Mouse (Mus musculus): Measurements from ENCODE around the gene Nup35.
A peak's percentile ranks its signal among the peaks of the same experiment; 100 is the strongest.

The Nup35 gene

DNA sequence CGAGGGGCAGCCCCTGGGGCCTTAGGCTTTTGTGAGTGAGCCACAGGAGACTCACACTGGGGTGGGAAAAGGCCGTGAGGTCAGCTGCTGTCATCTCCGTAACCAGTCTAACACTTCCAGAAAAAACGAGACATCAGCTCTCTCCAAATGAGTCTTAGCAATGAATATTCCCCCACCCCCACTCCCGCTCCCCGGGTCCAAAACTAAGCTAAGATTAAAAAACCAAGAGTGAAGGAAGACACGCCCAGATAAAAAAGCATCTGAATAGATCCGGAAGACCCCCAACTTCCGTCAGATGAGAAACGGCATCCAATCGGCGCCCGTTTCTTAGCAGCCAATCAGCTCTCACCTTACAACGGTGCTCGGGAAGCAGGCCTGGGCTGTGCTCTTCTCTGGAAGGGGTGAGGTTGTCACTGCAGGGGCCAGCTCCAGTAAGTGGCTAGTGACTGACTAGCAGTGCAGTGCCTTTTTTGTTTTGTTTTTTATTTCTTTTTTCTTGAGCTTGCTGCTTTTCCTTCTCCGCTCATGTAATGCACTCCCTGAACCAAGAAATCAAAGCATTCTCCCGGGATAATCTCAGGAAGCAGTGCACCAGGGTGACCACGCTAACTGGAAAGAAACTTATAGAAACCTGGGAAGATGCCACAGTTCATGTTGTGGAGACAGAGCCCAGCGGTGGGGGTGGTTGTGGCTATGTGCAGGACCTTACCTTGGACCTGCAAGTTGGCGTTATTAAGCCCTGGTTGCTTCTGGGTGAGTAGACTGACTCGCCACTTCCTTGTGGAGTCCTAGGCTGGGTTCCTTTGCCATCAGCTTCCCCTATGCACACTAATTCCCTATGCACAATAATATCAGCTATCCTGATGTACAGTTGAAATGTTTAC lies at the start of gene Nup35, which contains the start of gene Dusp19:
Gene Nup35 (plus strand): TSS at position 383 of the 884 bp plus-strand sequence.
Gene Dusp19 (plus strand): TSS at position 192 of the 884 bp plus-strand sequence.
- peak; percentile 65 for DNase-seq (ENCODE audit: low read depth, low spot score)

DNA sequence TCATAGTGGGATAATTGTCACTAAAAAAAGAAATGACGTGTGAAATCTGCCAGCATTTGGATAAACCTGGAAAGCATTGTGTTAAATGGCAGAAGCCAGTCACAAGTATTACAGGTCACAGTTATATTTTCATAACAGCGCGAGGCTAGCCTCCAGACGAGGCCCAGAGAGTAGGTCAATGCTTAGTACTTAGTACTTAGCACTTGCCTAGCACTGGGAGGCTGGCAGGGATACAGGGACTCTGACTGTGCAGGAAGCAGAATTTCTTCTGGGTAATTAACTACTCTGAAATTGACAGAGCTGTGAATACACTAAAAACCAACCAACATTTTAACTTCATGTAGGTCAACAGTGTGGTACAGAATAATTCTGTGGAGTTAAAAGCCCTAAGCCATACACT lies 49.6 kb upstream of the Nup35 start:
- DNase-seq (ENCODE audit: low read depth, low spot score): no peak

DNA sequence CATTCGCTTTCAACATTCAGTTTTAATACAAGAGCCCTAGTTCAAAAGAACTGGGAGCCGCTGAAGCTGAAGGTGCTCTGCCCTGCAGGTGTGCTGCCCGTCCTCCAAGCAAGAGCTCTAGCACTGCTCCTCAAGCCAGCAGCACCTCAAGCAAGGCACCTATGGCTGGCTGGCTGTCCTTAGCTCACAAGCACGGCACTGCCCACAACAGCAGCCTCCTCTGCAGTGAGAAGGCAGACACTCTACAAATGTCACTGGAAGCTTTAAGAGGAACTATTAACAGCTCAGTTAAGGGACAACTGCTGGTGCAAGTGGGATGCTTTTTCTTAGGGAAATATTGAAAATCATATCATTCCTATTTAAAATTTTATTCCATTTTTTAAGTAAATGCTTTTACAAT lies 46.4 kb upstream of the Nup35 start:
- no peak for DNase-seq (ENCODE audit: low read depth, low spot score)

DNA sequence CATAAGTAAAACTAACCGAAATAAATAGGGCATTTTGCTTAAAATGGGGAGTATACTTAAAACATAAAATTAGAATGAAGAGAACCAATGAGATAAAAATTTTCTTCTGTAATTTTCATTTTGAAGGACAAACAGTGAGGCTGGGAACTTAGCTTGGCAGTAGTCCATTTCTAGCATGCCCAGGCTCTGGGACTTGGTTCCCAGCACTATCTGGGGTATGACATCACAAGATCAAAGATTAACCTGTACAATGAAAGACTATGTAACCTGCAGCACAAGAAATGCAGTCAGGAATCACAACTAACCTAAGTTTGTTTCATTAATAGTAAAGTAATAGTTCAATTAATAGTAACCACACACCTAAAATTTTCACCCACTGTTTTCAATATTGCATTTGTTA lies 39.8 kb upstream of the Nup35 start:
- DNase-seq (ENCODE audit: low read depth, low spot score): no peak

DNA sequence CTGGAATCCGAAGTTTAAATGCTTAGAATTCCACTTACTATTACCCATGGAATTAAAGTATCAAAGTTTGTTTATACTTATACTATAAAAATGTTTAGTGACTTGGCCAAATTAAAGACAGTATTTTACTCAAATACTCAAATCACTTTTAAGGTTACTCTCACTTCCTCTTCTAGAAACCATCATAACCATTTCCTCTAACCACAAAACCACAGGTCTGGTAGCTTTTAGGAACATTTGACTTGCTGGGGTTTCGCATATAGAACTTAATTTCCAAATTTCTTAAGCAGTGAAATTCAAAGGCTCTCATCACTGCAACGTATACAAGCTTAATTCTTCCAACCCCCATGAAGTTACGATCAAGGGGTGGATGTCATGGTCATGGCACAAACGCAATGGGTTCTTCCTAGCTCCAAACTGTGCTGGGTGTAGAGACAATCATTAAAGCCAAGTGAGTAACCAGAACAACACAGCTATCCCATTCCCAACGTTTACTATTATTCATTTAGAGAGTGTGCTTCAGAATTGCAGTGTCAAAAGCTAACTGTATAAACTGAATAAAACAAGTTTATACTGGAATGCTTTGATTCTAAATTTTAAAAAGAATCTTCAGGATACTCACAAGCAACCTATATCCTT lies 37.7 kb upstream of the Nup35 start:
- no peak for DNase-seq (ENCODE audit: low read depth, low spot score)

DNA sequence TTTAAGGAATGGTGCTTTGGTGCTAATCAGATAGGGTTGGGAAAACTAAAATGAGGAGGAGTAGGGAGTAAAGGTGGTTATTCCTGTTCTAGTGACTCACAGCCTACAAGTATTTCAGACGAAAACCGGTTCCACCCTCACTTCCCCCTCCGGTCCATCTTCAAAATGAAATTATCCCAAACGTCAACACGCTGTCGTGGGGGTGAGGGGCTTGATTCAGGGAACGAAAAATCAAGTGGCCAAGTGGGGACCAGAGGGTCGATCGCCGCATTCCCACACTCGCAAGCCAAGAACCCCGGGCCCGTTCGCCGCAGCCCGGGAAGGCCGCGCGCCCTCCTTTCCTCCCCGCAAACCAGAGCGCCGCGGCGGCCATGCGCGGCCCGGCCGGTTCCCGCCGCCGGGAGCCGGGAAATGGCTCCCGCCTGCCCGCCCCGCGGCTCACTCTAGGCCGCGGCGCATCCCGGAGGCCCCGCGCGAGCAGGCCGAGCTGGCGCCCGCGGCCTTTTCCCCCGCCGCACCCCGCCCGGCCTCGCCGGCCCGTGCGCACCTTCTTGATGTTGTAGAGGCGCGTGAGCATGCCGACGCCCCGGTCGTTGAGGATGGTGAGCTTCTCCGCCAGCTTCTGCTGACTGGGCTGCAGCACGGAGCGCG lies 36.6 kb upstream of the Nup35 start:
- DNase-seq (ENCODE audit: low read depth, low spot score): peak; percentile 26

DNA sequence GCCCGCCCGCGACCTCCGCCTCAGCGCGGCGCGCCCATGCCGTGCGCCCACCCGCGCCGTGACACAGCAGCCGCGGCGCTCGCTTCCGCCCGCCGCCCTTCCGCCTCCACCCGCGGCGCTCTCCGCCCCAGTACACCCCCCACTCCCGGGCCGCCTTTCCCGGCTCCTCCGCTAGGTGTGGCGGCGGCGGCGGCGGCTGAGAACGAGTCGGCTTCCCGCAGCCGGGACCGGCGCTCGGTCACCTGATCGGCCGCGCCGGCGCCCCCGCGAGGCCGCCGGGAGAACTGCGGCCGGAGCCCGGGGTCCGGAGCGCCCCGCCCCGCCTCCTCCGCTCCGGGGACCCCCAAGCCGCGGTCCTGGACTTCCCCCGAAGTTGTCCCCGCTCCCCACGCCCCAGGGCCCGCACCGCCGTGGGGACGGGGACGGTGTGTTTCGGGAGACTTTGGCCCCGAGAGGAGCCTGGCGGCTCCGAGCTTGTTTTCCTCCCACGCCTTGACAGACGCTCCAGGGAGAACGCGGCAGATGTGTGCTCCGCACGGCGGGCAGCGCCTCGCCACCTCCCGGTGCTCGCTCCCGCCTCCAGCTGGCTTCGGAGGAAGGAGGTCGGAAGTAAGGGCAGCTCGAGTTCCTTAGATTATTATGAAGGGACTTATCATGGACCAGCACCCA lies 35.9 kb upstream of the Nup35 start, which contains the start of gene Nckap1:
Gene Nckap1 (minus strand): TSS at position 338 of the 669 bp plus-strand sequence.
- peak; percentile 72 for DNase-seq (ENCODE audit: low read depth, low spot score)

DNA sequence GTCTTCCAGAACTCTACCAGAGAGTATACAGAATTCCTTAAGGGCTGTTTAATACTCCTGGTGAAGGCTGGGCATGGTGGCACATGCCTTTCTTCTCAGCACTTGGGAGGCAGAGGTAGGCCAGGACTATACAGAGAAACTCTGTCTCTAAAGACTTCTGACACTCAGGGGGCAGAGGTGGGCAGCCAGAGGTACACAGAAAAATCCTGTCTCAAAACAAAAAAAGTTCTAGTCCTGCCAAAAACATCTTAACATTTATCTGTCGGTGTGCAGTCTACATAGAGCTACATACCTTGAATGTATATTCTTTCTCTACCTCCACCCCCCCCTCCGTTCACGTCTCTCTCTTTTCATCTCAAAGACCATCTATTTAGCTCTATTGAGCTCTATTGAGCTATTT lies 34.7 kb upstream of the Nup35 start:
- DNase-seq (ENCODE audit: low read depth, low spot score): no peak

DNA sequence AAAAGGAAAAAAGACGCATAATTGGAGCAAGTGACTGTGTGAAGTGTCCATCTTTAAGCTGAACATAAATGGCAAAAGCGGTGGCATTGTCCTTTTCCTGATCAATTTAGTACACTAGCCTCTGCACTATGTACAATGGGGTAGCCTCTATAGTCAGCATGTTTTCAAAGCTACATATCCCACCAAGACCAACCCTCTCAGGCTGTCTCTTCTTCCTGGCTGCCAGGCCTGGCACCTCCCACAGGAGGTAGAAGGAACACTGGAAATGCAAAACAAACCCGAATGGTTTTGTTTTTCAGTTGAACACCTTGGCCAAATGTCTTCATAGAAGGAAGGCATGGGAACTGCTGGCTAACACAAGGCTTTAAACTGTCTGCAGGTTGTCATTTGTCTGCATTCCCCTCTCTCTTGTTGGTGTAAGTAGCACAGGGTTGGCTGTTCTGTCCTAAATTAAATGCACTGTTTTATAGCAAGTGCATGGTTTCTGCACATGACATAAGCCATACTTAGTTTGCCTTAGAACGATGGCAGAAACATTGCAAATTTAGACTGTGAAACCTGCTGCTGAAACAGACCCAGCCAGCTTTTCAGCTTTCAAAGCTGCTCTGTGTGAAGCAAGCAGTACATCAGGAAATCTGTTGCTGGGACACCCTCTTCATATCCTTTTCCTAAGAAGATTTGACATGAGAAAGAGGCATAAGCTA lies 22.7 kb upstream of the Nup35 start:
- DNase-seq (ENCODE audit: low read depth, low spot score): no peak

DNA sequence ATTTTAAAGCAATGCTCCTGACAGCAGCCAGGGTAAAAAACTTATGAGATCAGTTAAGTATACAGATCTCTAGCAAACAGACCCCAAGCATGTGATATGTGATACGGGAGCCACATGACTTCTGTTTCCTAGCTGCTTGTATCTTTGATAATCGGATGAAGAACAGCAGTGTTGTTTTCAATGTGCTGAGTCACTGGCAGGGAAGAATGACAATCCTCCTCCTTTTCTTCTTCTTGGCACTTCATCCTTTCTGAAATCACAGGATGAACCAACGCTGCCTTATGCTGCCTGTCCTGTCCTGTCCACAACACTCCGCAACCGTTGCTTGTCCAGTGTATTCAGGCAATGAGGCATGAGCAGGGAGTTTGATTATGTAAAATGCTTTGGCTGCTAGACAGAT lies 20.1 kb upstream of the Nup35 start:
- no peak for DNase-seq (ENCODE audit: low read depth, low spot score)

DNA sequence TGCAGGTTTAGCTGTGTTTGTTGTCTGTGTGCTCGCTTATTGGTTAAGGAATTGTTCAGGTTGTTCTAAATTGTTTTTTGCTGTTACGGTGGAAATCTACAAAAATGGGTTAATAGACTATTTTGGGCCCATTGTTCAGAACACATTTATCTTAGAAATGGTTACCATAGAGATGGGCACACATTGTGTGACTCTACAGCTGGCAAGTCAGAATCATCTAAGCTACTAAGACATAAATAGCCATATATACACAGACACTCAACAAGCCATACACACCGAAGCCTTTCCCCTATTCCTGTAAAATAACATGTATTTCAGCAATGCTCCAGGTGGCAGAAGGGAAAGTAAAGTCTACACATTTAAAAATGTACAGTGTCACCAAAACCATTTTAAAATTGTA lies 17.2 kb upstream of the Nup35 start:
- no peak for DNase-seq (ENCODE audit: low read depth, low spot score)

DNA sequence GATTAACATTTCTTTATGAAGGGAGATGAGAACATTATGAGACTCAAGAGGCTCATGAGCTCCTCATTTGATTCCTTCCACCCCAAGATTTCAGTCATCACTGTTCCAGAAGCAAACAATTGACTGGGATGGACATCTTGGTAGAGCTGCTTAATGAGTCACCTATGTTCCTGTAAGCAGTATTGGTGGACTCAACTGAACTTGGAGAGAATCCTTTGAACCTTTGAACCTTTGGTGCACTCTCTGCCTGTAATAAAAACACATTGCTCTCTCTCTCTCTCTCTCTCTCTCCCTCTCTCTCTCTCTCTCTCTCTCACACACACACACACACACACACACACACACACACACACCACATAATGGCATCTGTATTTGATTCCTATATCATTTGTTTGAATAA lies 16.4 kb upstream of the Nup35 start:
- DNase-seq (ENCODE audit: low read depth, low spot score): no peak

DNA sequence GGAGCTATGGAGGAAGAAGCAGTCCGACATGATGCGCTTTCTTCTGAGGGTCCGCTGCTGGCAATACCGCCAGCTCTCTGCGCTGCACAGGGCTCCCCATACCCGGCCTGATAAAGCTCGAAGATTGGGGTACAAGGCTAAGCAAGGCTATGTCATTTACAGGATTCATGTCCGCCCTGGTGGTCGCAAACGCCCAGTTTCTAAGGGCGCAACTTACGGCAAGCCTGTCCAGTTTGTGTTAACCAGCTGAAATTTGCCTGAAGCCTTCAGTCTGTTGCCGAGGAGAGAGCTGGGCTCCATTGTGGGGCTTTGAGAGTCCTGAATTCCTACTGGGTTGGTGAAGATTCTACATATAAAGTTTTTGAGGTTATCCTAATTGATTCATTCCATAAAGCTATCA lies 14.3 kb upstream of the Nup35 start:
- no peak for DNase-seq (ENCODE audit: low read depth, low spot score)

DNA sequence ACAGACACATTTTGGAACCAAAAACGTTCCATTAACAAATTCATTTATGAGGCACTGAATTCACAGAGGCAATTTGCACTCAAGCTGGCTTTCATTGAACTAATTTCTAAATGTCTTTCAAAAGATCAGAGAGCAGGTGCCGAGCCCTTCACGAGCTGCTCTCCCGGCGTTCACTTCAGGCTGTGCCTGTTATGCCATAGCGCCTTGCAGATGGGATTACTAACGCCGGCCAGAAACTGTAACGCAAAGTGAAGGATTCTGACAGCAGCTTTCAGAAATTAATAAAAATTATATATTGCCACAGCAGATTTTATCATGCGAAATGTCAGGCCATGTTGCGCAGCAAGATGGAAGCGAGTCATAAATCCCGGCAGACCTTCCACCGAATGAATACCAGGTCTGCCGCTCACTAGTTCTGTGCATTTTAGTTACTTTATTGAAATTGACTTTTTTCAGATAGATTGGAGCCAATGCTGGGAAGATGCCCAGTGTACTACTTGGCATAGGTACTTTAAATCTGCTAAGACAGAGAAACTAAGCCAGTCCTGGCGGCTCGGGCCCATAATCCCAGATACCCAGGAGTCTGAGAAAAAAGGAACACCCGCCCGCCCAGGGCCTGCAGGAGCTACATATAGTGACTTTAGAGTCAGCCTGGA lies 13.1 kb upstream of the Nup35 start:
- no peak for DNase-seq (ENCODE audit: low read depth, low spot score)

DNA sequence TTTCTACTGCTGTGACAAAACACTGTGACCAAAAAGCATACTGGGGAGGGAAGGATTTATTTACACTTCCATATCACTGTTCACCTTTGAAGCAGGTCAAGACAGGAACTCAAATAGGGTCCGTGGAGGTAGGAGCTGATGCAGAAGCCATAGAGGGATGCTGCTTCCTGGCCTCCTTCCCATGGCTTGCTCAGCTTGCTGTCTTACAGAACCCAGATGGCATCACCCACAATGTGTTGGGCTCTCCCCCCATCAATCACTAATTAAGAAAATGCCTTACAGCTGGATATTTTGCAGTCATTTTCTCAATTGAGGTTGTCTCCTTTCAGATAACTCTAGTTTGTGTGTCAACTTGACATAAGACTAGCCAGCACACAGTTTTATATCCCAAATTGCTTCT lies 4.8 kb upstream of the Nup35 start:
- no peak for DNase-seq (ENCODE audit: low read depth, low spot score)

DNA sequence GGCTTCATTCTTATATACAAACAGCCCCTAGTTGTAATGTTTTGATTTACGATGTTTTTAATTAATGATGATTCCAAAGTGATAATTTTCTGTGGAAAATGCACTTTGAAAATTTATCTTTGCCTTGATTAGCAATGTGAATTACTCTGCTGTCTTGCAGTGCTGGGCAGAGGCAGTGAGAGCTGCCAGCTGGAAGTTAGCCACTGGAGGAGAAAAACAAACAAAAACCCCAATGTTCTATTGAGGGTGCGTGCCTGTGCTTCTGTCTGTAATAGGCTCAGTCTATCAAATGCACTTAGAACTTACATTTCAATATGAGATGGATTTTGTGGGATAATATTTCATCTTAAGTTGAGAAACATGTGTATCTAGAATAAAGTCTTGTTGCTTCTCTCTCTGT lies 4.2 kb upstream of the Nup35 start:
- no peak for DNase-seq (ENCODE audit: low read depth, low spot score)

DNA sequence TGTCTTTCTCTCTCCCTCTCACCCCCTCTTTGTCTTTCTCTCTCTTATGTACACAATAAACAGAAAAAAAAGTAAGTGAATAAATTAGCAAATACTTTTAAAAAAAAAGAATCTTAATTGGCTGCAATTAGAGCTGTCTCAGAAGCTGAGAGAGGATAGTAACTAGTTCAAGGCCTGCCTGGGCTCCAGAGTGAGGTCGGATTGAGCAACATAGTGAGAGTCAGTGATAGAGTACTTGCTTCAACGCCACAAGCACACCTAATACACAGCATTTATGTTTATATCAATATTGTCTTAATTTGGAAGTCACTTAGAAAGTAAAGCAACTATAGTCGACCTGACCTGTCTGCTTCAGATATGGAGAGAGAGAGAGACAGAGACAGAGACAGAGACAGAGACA lies 2.0 kb downstream of the Nup35 start:
- no peak for DNase-seq (ENCODE audit: low read depth, low spot score)

DNA sequence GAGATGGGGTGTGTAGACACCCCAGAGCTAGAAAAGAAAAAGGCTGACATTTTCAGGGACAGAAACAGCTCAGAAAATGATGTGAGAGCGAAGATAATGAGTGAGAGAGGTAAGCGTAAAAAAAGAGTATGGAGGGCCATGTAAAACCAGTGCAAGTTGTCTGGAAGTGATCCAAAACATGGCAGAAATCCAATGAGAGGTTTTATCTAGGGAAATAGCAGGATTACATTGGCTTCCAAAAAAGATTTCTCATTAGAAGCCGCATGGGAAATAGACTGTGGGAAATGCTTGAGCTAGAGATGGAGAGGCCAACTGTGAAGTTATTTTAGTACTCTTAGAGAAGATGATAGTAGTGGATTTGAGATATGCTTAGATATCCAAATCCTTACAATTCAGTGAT lies 4.9 kb downstream of the Nup35 start:
- no peak for DNase-seq (ENCODE audit: low read depth, low spot score)

DNA sequence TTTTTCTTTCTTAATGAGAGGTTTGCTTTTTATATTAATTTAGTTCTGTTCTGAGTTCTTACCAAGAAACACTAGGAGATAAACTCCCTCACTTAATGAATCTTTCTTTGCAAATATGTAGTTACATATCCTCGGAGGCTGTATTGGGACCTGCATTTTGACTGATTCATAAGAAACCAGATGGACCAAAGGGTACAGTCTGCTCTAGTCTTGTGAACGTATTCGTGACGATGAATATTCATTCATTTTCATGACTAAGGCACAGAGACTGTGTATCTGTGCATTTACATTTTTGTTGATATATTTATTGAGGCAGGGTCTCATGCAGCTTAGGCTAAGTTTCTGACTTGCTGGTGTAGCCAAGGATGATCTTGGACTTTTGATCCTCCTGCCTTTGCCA lies 7.5 kb downstream of the Nup35 start:
- no peak for DNase-seq (ENCODE audit: low read depth, low spot score)

DNA sequence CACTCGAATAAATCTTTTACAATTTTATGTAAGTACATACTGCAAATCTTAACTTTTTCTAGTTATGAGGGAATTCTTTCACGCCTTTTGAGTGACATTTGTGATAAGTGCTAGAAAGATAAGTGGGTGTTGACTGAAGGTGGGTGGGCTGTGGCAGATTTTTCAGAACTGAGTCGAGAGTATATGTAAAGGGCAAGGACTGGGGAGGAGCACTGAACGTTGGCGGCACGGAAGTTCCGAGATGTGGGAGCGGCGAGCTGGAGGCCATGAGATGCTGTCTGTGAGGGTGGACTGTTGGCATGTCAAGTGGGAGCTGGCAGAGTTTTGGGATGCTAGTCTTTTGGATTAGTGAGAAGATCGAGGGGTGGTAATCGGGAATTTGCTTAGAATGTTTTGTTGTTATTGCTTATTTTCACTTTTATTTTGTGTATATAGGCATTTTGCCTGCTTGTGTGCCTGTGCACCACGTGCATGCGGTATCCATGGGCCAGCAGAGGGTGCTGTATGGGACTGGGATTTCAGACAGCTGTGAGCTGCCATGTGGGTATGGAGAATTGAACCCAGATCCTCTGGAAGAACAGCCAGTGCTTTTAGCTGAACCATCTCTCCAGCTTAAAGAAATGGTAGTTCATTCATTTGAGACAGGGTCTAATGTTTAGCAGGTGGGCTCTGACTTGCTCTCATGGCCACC lies 15.4 kb downstream of the Nup35 start:
- no peak for DNase-seq (ENCODE audit: low read depth, low spot score)

Measured in c-Kit-negative CD71-positive TER-119-positive erythroid progenitor cells, embryonic 14.5 days (primary cell).